Mouse (Mus musculus): Measurements from ENCODE around the gene Nr2f6. TPM values are rescaled to one million over a fixed set of nuclear protein-coding genes. Genes with fewer than 3 reads are reported as not detected.

Nr2f6 gene
- total and polyA plus RNA-seq, 3 experiments: 11.8 to 25.2 (median 14.2) TPM

GRCm38 (mm10) chr8:71406099-71407015, 24.6 kb upstream of the Nr2f6 start (continued):
- TF ChIP-seq KAT2A (IDR thresholded peaks at IDR 0.05; ENCODE audit: insufficient replicate concordance, low read length): 0 out of 2 replicates have a peak, but pooled peaks have one; percentile 40
- TF ChIP-seq USF2 (conservative IDR thresholded peaks at IDR 0.05; ENCODE audit: low read depth, low read length): no peak
- TF ChIP-seq CHD2 (IDR thresholded peaks at IDR 0.05; ENCODE audit: low read length): no peak
- TF ChIP-seq MAX (IDR thresholded peaks at IDR 0.05; ENCODE audit: low read length): peak; percentile 91
- TF ChIP-seq ETS1 (conservative IDR thresholded peaks at IDR 0.05; ENCODE audit: low read depth, low read length): no peak
- no peak for TF ChIP-seq MAZ (IDR thresholded peaks at IDR 0.05; ENCODE audit: low read depth, low read length)
- peak; percentile 94 for TF ChIP-seq SMC3 (IDR thresholded peaks at IDR 0.05; ENCODE audit: low read depth, low read length)
- peak; percentile 42; the same call in 1 of the 2 replicates for TF ChIP-seq HCFC1 (IDR thresholded peaks at IDR 0.05; ENCODE audit: low read depth, low read length)
- peak; percentile 66 for TF ChIP-seq NELFE (IDR thresholded peaks at IDR 0.05; ENCODE audit: low read depth, low read length)

- H3K27me3 ChIP-seq (replicated peaks): no peaks in the 10 kb centered on the region
- H3K9me3 ChIP-seq (replicated peaks; ENCODE audit: low read length): no peaks in the 10 kb centered on the region
- peaks cover 49 to 73% of the 10 kb centered on the region in 2 experiments for H3K36me3 ChIP-seq (replicated peaks in 1 of 2; ENCODE audit: control insufficient read depth in 1 of 2, insufficient read depth in 1 of 2, low read length in 1 of 2)
- peak within 1 kb of the TSS; percentile 83 to 93 (median 90) for H3K4me3 ChIP-seq (replicated peaks in 1 of 3; ENCODE audit: low read depth in 2 of 3, low read length in 2 of 3, poor library complexity in 1 of 3)
- peaks cover 7% of the 10 kb centered on the region; the same call in 1 of the 2 replicates for H3K79me2 ChIP-seq (replicated peaks; ENCODE audit: control insufficient read depth, extremely low read depth, insufficient read depth, poor library complexity, severe bottlenecking)
- peak within 1 kb of the TSS; percentile 29; the same call in 1 of the 2 replicates for H3K27ac ChIP-seq (ENCODE audit: insufficient read depth, low read depth)
- DNase-seq (ENCODE audit: extremely low read depth): peak; percentile 93
- peaks cover 9 to 32% of the 10 kb centered on the region in 2 experiments for H3K4me1 ChIP-seq (ENCODE audit: control insufficient read depth in 1 of 2, insufficient read depth in 2 of 2)
- in situ Hi-C loops (cut with MboI; ENCODE audit: low pct_ligation_motif_present, low pct_unique_long_range_greater_than_20kb, low sequenced_read_pairs) (loop anchor here (5.0 kb wide), 1 partner anchor 33 kb away; the partner anchor contains the start of gene Ocel1), dilution Hi-C loops (cut with MboI; ENCODE audit: extremely low pct_ligation_motif_present, extremely low pct_unique_long_range_greater_than_20kb, low sequenced_read_pairs) (no loop called here)
- H3K4me2 ChIP-seq (ENCODE audit: insufficient read depth, low read depth, poor library complexity, severe bottlenecking): peak within 1 kb of the TSS; percentile 72
- peak within 1 kb of the TSS; percentile 79 for H3K9ac ChIP-seq (ENCODE audit: insufficient read depth, low read depth)
- TF ChIP-seq BHLHE40 (IDR thresholded peaks at IDR 0.05; ENCODE audit: low read depth, low read length) (peak; percentile 75), NRF1 (IDR thresholded peaks at IDR 0.05; ENCODE audit: low read depth, low read length) (peak; percentile 91), JUND (conservative IDR thresholded peaks at IDR 0.05; ENCODE audit: low read depth, low read length) (no peak), CTCF (conservative IDR thresholded peaks at IDR 0.05 in 1 of 2, IDR thresholded peaks at IDR 0.05 in 1 of 2; ENCODE audit: low read depth in 2 of 2, low read length in 2 of 2) (peak in 1 of 2 experiments; percentile 46; a peak in 2 of 4 replicates), E2F4 (IDR thresholded peaks at IDR 0.05; ENCODE audit: insufficient replicate concordance, low read depth, low read length) (peak; percentile 93), KAT2A (IDR thresholded peaks at IDR 0.05; ENCODE audit: insufficient replicate concordance, low read length) (0 out of 2 replicates have a peak, but pooled peaks have one; percentile 47), ZMIZ1 (IDR thresholded peaks at IDR 0.05; ENCODE audit: low read depth, low read length) (peak; percentile 72), ELF1 (IDR thresholded peaks at IDR 0.05; ENCODE audit: low read depth, low read length) (peak; percentile 31; the same call in 1 of the 2 replicates), CHD1 (IDR thresholded peaks at IDR 0.05; ENCODE audit: low read depth, low read length) (no peak), SMC3 (IDR thresholded peaks at IDR 0.05; ENCODE audit: low read depth, low read length) (no peak), USF2 (conservative IDR thresholded peaks at IDR 0.05; ENCODE audit: low read depth, low read length) (no peak), HCFC1 (IDR thresholded peaks at IDR 0.05; ENCODE audit: low read depth, low read length) (no peak; the same call in 1 of the 2 replicates), MAZ (IDR thresholded peaks at IDR 0.05; ENCODE audit: low read depth, low read length) (peak; percentile 72; the same call in 1 of the 2 replicates), POLR2A (IDR thresholded peaks at IDR 0.05; ENCODE audit: low read depth, low read length) (peak; percentile 99), MEF2A (IDR thresholded peaks at IDR 0.05; ENCODE audit: borderline replicate concordance, low read depth, low read length) (no peak), ZKSCAN1 (IDR thresholded peaks at IDR 0.05; ENCODE audit: borderline replicate concordance, low read depth, low read length) (no peak), TBP (conservative IDR thresholded peaks at IDR 0.05; ENCODE audit: low read depth, low read length) (peak; percentile 91), CHD2 (IDR thresholded peaks at IDR 0.05; ENCODE audit: low read length) (no peak; the same call in 1 of the 2 replicates), SIN3A (IDR thresholded peaks at IDR 0.05; ENCODE audit: low read length) (peak; percentile 95), TCF12 (IDR thresholded peaks at IDR 0.05; ENCODE audit: low read depth, low read length) (peak; percentile 89), IRF4 (IDR thresholded peaks at IDR 0.05; ENCODE audit: low read depth, low read length) (0 out of 2 replicates have a peak, but pooled peaks have one; percentile 3), GABPA (IDR thresholded peaks at IDR 0.05; ENCODE audit: insufficient replicate concordance, low read depth, low read length) (no peak), ZC3H11A (IDR thresholded peaks at IDR 0.05; ENCODE audit: low read depth, low read length) (no peak), MAX (IDR thresholded peaks at IDR 0.05; ENCODE audit: low read length) (peak; percentile 68), NELFE (IDR thresholded peaks at IDR 0.05; ENCODE audit: low read depth, low read length) (peak; percentile 97), USF1 (IDR thresholded peaks at IDR 0.05; ENCODE audit: low read depth, low read length) (no peak), EP300 (IDR thresholded peaks at IDR 0.05; ENCODE audit: low read length) (no peak), RCOR1 (conservative IDR thresholded peaks at IDR 0.05; ENCODE audit: low read depth, low read length) (no peak), PAX5 (IDR thresholded peaks at IDR 0.05; ENCODE audit: low read length) (no peak), ZNF384 (IDR thresholded peaks at IDR 0.05; ENCODE audit: low read depth, low read length) (no peak)
Observed at GRCm38 (mm10) chr8:71405401-71406098, 23.8 kb upstream of the Nr2f6 start, which contains the start of gene Ankle1. TSS of gene Ankle1 (plus strand) at chr8:71406010.
